Mouse (Mus musculus): ENCODE data around the gene Mrpl22. TPM values are rescaled to one million over a fixed set of nuclear protein-coding genes. Genes with fewer than 3 reads are reported as not detected.
A peak's percentile ranks its signal among the peaks of the same experiment; 100 is the strongest.
"Not testable (repeated sequence)": the region's sequence is repeated elsewhere in the genome, so short reads cannot be mapped to it uniquely, and the experiment has no call there.

The Mrpl22 gene
- polyA plus RNA-seq, 1 experiment from 2014 or later = 42.8 TPM

DNA sequence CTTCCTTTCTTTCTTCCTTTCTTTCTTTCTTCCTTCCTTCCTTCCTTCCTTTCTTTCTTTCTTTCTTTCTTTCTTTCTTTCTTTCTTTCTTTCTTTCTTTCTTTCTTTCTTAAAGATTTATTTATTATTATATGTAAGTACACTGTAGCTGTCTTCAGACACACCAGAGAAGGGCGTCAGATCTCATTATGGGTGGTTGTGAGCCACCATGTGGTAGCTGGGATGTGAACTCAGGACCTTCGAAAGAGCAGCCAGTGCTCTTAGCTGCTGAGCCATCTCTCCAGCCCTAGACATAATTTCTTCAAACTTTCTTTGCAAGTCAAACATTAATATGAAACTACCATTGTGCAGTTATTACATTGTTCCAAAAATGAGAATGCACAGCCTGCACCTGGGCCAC lies 53.4 kb downstream of the Mrpl22 start:
- Histone ChIP-seq H3K79me2 (ENCODE audit: inconsistent target) (peaks cover 26% of the 10 kb centered on the region; the same call in 1 of the 2 replicates), H3K27ac (peak overlapping the region; percentile 49), H3K36me3 (ENCODE audit: inconsistent target) (peaks cover 13% of the 10 kb centered on the region)
- H3K4me3 ChIP-seq (ENCODE audit: inconsistent target) = not testable (repeated sequence)
- WGBS (ENCODE audit: missing documents) = 47% methylated on average over 2 of the region's 2 CpGs

DNA sequence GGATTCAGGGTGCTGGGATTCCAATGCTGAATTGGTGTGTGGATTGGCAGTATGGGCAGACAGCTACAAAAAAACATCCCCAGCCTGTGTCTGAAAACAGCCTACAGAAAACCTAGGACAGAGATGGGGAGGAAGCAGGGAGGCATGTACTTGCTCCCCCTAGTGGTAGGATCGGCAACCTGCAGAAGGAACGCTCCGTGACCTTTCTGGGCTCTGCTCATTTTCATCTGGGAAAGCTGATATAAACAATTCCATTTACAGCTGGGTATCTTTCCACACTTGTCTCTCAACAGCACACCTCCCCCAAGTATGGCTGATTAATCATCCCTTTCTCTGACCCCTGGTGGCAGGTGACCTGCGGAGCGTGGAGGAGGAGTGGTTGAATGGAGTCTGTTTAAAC lies 54.2 kb downstream of the Mrpl22 start:
- Histone ChIP-seq H3K79me2 (ENCODE audit: inconsistent target) (peaks cover 18% of the 10 kb centered on the region; the same call in 1 of the 2 replicates), H3K27ac (no peak overlapping the region), H3K4me3 (ENCODE audit: inconsistent target) (no peak overlapping the region), H3K36me3 (ENCODE audit: inconsistent target) (peaks cover 5% of the 10 kb centered on the region)
- WGBS (ENCODE audit: missing documents) = 23% methylated on average over 5 of the region's 5 CpGs

DNA sequence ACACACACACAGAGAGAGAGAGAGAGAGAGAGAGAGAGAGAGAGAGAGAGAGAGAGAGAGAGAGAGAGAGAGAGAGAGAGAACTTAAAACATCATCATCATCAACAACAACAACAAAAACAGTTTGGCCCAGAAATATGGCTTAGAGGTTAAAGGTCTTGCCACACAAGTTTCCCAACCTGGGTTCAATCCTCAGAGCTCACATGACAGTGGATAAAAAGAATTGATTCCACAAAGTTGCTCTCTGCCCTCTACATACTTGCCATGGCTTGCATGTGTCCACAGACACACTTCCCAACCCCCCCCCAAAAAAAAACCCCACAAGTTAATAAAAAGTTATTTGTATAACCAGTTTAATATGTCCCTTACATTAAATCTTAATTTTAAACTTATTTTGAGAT lies 55.0 kb downstream of the Mrpl22 start:
- Histone ChIP-seq H3K79me2 (ENCODE audit: inconsistent target) (peaks cover 10% of the 10 kb centered on the region; the same call in 1 of the 2 replicates), H3K36me3 (ENCODE audit: inconsistent target) (no peaks in the 10 kb centered on the region; the same call in 1 of the 2 replicates), H3K4me3 (ENCODE audit: inconsistent target) (no peak overlapping the region), H3K27ac (no peak overlapping the region)

DNA sequence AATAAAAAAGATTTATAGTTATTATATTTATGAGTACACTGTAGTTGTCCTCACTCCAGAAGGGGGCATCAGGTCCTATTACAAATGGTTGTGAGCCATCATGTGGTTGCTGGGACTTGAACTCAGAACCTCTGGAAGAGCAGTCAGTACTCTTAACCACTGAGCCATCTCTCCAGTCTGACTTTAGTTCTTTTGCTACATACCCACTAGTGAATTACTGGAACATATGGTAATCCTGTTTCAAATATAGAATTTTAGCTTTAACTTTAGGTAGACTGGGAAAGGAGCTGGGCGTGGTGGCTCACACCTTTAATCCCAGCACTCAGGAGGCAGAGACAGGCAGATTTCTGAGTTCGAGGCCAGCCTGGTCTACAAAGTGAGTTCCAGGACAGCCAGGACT lies 56.6 kb downstream of the Mrpl22 start:
- H3K27ac ChIP-seq; H3K4me3 ChIP-seq (ENCODE audit: inconsistent target); H3K79me2 ChIP-seq (ENCODE audit: inconsistent target); H3K36me3 ChIP-seq (ENCODE audit: inconsistent target): not testable (repeated sequence)
- WGBS (ENCODE audit: missing documents) = 100% methylated on average over 1 of the region's 2 CpGs

Other genes starting within 250 kb of the Mrpl22 start
- 48.8 to 67.1 TPM (median 59.1 TPM) in 3 replicates for gene Larp1, start 162.6 kb upstream of the Mrpl22 start, polyA plus RNA-seq (2018)
- gene Gm12248, start 78.5 kb upstream of the Mrpl22 start, polyA plus RNA-seq (2018) = not detected in 3 replicates
- gene Cnot8, start 67.5 kb upstream of the Mrpl22 start, polyA plus RNA-seq (2018) = 35.8 to 41.5 TPM (median 36.2 TPM) in 3 replicates
- 4.7 to 12.0 TPM (median 5.4 TPM) in 3 replicates for gene Gemin5, start 3.1 kb upstream of the Mrpl22 start, polyA plus RNA-seq (2018)
- 25.7 to 94.8 TPM (median 34.2 TPM) in 3 replicates for gene Igtp, start 27.9 kb downstream of the Mrpl22 start, polyA plus RNA-seq (2018)
- gene Irgm2, start 28.0 kb downstream of the Mrpl22 start, polyA plus RNA-seq (2018) = 32.0 to 97.2 TPM (median 40.6 TPM) in 3 replicates
- 0.17 TPM in 1 of 3 replicates, not detected in the others for gene 4930438A08Rik, start 103.1 kb downstream of the Mrpl22 start, polyA plus RNA-seq (2018)
- gene Zfp692, start 135.4 kb downstream of the Mrpl22 start, polyA plus RNA-seq (2018) = 2.9 to 5.3 TPM (median 4.7 TPM) in 3 replicates
- 7.9 to 19.4 TPM (median 9.7 TPM) in 3 replicates for gene Zfp672, start 158.7 kb downstream of the Mrpl22 start, polyA plus RNA-seq (2018)
- 6.4 to 11.1 TPM (median 8.6 TPM) in 3 replicates for gene Sh3bp5l, start 159.1 kb downstream of the Mrpl22 start, polyA plus RNA-seq (2018)
- not detected in 3 replicates for gene Lypd8, start 207.4 kb downstream of the Mrpl22 start, polyA plus RNA-seq (2018)
- not detected in 3 replicates for gene 1810065E05Rik, start 249.4 kb downstream of the Mrpl22 start, polyA plus RNA-seq (2018)

All from macrophage (primary cell).